Mouse (Mus musculus) lung, postnatal 14 days (tissue): ENCODE measurements around the gene Xirp1.

Source experiments
- DNase-seq: peaks from one replicate; pipeline ENCODE4 v3.0.0; 2021

The Xirp1 gene

GRCm38 (mm10) chr9:120023086-120023811 is at the start of gene Xirp1:
Xirp1 (minus strand) TSS chr9:120023598.
- no peak for DNase-seq

GRCm38 (mm10) chr9:120073169-120073568 is 49.8 kb upstream of the Xirp1 start:
- peak; percentile 86 for DNase-seq

GRCm38 (mm10) chr9:120071251-120071650 is 47.9 kb upstream of the Xirp1 start:
- DNase-seq: no peak

GRCm38 (mm10) chr9:120069779-120070178 is 46.4 kb upstream of the Xirp1 start, which contains the start of gene Cx3cr1:
Cx3cr1 (minus strand) TSS chr9:120069879.
- no peak for DNase-seq

- DNase-seq: no peak
Measured at GRCm38 (mm10) chr9:120068047-120068446, 44.6 kb upstream of the Xirp1 start.

GRCm38 (mm10) chr9:120067609-120068008 is 44.2 kb upstream of the Xirp1 start:
- DNase-seq: no peak

- no peak for DNase-seq
Measured at GRCm38 (mm10) chr9:120064317-120064716, 40.9 kb upstream of the Xirp1 start.

- no peak for DNase-seq
Measured at GRCm38 (mm10) chr9:120058730-120059129, 35.3 kb upstream of the Xirp1 start.

- no peak for DNase-seq
Measured at GRCm38 (mm10) chr9:120056201-120056600, 32.8 kb upstream of the Xirp1 start.

GRCm38 (mm10) chr9:120054545-120055277 is 31.3 kb upstream of the Xirp1 start:
- DNase-seq: no peak

GRCm38 (mm10) chr9:120049407-120049806 is 26.0 kb upstream of the Xirp1 start:
- DNase-seq: no peak

GRCm38 (mm10) chr9:120048495-120048894 is 25.1 kb upstream of the Xirp1 start:
- DNase-seq: no peak

GRCm38 (mm10) chr9:120043115-120043514 is 19.7 kb upstream of the Xirp1 start:
- DNase-seq: no peak

GRCm38 (mm10) chr9:120037414-120037813 is 14.0 kb upstream of the Xirp1 start:
- no peak for DNase-seq

GRCm38 (mm10) chr9:120034375-120034774 is 11.0 kb upstream of the Xirp1 start:
- no peak for DNase-seq

- no peak for DNase-seq
Measured at GRCm38 (mm10) chr9:120032710-120033109, 9.3 kb upstream of the Xirp1 start.

- DNase-seq: no peak
Measured at GRCm38 (mm10) chr9:120030421-120030820, 7.0 kb upstream of the Xirp1 start.

GRCm38 (mm10) chr9:120029880-120030279 is 6.5 kb upstream of the Xirp1 start:
- no peak for DNase-seq

- no peak for DNase-seq
Measured at GRCm38 (mm10) chr9:120027401-120028151, 4.2 kb upstream of the Xirp1 start.

GRCm38 (mm10) chr9:120024625-120025024 is 1.2 kb upstream of the Xirp1 start:
- no peak for DNase-seq

- no peak for DNase-seq
Measured at GRCm38 (mm10) chr9:120024171-120024570, 773 bp upstream of the Xirp1 start.

GRCm38 (mm10) chr9:120021164-120021563 is 2.2 kb downstream of the Xirp1 start:
- no peak for DNase-seq

- peak; percentile 84 for DNase-seq
Measured at GRCm38 (mm10) chr9:120020285-120020890, 3.0 kb downstream of the Xirp1 start.
